Mouse (Mus musculus): ENCODE data around the gene Best3.

DNA sequence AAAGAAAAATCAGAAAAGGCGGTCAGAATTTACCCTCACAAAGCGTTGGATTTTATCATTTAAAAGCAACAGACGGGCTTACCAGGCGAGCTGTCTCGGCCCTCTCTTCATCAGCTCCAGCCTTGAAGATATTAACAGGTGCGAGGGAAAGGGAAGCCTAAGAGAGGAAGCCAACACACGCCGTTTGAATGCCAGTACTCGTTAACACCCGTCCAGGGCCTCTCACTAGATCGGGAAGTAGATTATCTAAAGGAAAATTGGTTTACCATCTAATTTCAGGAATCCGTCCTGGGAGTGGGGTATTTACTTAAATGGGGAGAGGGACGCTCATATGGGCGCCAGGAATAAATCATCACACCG, 76.8 kb downstream of the Best3 start:
- TF ChIP-seq CTCF (conservative IDR thresholded peaks at IDR 0.05; ENCODE audit: low read length) (no peak), NANOG (IDR thresholded peaks at IDR 0.05; ENCODE audit: borderline replicate concordance, low read length) (no peak)

All from E14TG2a.4 (cell line).